Mouse (Mus musculus): Measurements from ENCODE around the gene Ptprt. TPM values are rescaled to one million over a fixed set of nuclear protein-coding genes. Genes with fewer than 3 reads are reported as not detected.

Gene Ptprt
- polyA plus RNA-seq, 1 experiment from 2014 or later = 0.45 TPM

GRCm38 (mm10) chr2:162340231-162340630 is 320.7 kb downstream of the Ptprt start:
- Histone ChIP-seq H3K9me3 (replicated peaks; ENCODE audit: control insufficient read depth, low read length) (no peaks in the 10 kb centered on the region), H3K4me3 (ENCODE audit: low read length) (no peak overlapping the region), H3K27me3 (ENCODE audit: control insufficient read depth, insufficient read depth, low read length) (no peaks in the 10 kb centered on the region), H3K4me2 (ENCODE audit: low read depth, low read length) (no peak overlapping the region), H3K36me3 (ENCODE audit: control insufficient read depth, insufficient read depth) (no peaks in the 10 kb centered on the region), H3K27ac (ENCODE audit: low read length) (no peak overlapping the region), H3K9ac (ENCODE audit: low read length) (no peak overlapping the region), H3K4me1 (ENCODE audit: control insufficient read depth, insufficient read depth, low read length) (no peaks in the 10 kb centered on the region)
- no peak for ATAC-seq (replicated peaks; ENCODE audit: extremely low read depth, insufficient read depth, low FRiP score)
- WGBS = 83% methylated on average over 1 of the region's 1 CpGs

- H3K27me3 ChIP-seq (ENCODE audit: control insufficient read depth, insufficient read depth, low read length) = no peaks in the 10 kb centered on the region
- H3K9me3 ChIP-seq (replicated peaks; ENCODE audit: control insufficient read depth, low read length) = no peaks in the 10 kb centered on the region
- 68% methylated on average over 5 of the region's 5 CpGs for WGBS
- H3K36me3 ChIP-seq (ENCODE audit: control insufficient read depth, insufficient read depth) = no peaks in the 10 kb centered on the region
- H3K9ac ChIP-seq (ENCODE audit: low read length) = no peak overlapping the region
- H3K4me3 ChIP-seq (ENCODE audit: low read length) = no peak overlapping the region
- no peak for ATAC-seq (replicated peaks; ENCODE audit: extremely low read depth, insufficient read depth, low FRiP score)
- no peak overlapping the region for H3K4me2 ChIP-seq (ENCODE audit: low read depth, low read length)
- no peak overlapping the region for H3K27ac ChIP-seq (ENCODE audit: low read length)
- H3K4me1 ChIP-seq (ENCODE audit: control insufficient read depth, insufficient read depth, low read length) = no peaks in the 10 kb centered on the region
These were observed 328.8 kb downstream of the Ptprt start for GRCm38 (mm10) chr2:162332066-162332683.

GRCm38 (mm10) chr2:162329430-162329829 is 331.5 kb downstream of the Ptprt start:
- H3K36me3 ChIP-seq (ENCODE audit: control insufficient read depth, insufficient read depth) = no peaks in the 10 kb centered on the region
- WGBS = 82% methylated on average over 9 of the region's 9 CpGs
- H3K4me1 ChIP-seq (ENCODE audit: control insufficient read depth, insufficient read depth, low read length) = no peaks in the 10 kb centered on the region
- no peak for ATAC-seq (replicated peaks; ENCODE audit: extremely low read depth, insufficient read depth, low FRiP score)
- H3K9me3 ChIP-seq (replicated peaks; ENCODE audit: control insufficient read depth, low read length) = no peaks in the 10 kb centered on the region
- H3K27ac ChIP-seq (ENCODE audit: low read length) = no peak overlapping the region
- no peak overlapping the region for H3K9ac ChIP-seq (ENCODE audit: low read length)
- no peak overlapping the region for H3K4me2 ChIP-seq (ENCODE audit: low read depth, low read length)
- no peaks in the 10 kb centered on the region for H3K27me3 ChIP-seq (ENCODE audit: control insufficient read depth, insufficient read depth, low read length)
- no peak overlapping the region for H3K4me3 ChIP-seq (ENCODE audit: low read length)

GRCm38 (mm10) chr2:162322411-162322810 is 338.5 kb downstream of the Ptprt start:
- Histone ChIP-seq H3K4me3 (ENCODE audit: low read length) (no peak overlapping the region), H3K36me3 (ENCODE audit: control insufficient read depth, insufficient read depth) (no peaks in the 10 kb centered on the region), H3K27me3 (ENCODE audit: control insufficient read depth, insufficient read depth, low read length) (no peaks in the 10 kb centered on the region), H3K9me3 (replicated peaks; ENCODE audit: control insufficient read depth, low read length) (peaks cover 5% of the 10 kb centered on the region; the same call in 1 of the 2 replicates), H3K4me2 (ENCODE audit: low read depth, low read length) (no peak overlapping the region), H3K27ac (ENCODE audit: low read length) (no peak overlapping the region), H3K4me1 (ENCODE audit: control insufficient read depth, insufficient read depth, low read length) (no peaks in the 10 kb centered on the region), H3K9ac (ENCODE audit: low read length) (no peak overlapping the region)
- no peak for ATAC-seq (replicated peaks; ENCODE audit: extremely low read depth, insufficient read depth, low FRiP score)
- 61% methylated on average over 5 of the region's 5 CpGs for WGBS

GRCm38 (mm10) chr2:162307996-162308395 is 353.0 kb downstream of the Ptprt start:
- H3K36me3 ChIP-seq (ENCODE audit: control insufficient read depth, insufficient read depth) = no peaks in the 10 kb centered on the region
- no peak overlapping the region for H3K4me2 ChIP-seq (ENCODE audit: low read depth, low read length)
- whole genome bisulfite sequencing = 84% methylated on average over 2 of the region's 2 CpGs
- no peak for ATAC-seq (replicated peaks; ENCODE audit: extremely low read depth, insufficient read depth, low FRiP score)
- no peak overlapping the region for H3K27ac ChIP-seq (ENCODE audit: low read length)
- H3K4me3 ChIP-seq (ENCODE audit: low read length) = no peak overlapping the region
- no peaks in the 10 kb centered on the region for H3K9me3 ChIP-seq (replicated peaks; ENCODE audit: control insufficient read depth, low read length)
- no peak overlapping the region for H3K9ac ChIP-seq (ENCODE audit: low read length)
- peaks cover 9% of the 10 kb centered on the region; the same call in 1 of the 2 replicates for H3K4me1 ChIP-seq (ENCODE audit: control insufficient read depth, insufficient read depth, low read length)
- H3K27me3 ChIP-seq (ENCODE audit: control insufficient read depth, insufficient read depth, low read length) = no peaks in the 10 kb centered on the region

GRCm38 (mm10) chr2:162294070-162294469 is 366.9 kb downstream of the Ptprt start:
- Histone ChIP-seq H3K27ac (ENCODE audit: low read length) (no peak overlapping the region), H3K4me3 (ENCODE audit: low read length) (no peak overlapping the region), H3K4me1 (ENCODE audit: control insufficient read depth, insufficient read depth, low read length) (no peaks in the 10 kb centered on the region), H3K27me3 (ENCODE audit: control insufficient read depth, insufficient read depth, low read length) (no peaks in the 10 kb centered on the region), H3K9ac (ENCODE audit: low read length) (no peak overlapping the region), H3K4me2 (ENCODE audit: low read depth, low read length) (no peak overlapping the region), H3K9me3 (replicated peaks; ENCODE audit: control insufficient read depth, low read length) (peaks cover 15% of the 10 kb centered on the region), H3K36me3 (ENCODE audit: control insufficient read depth, insufficient read depth) (no peaks in the 10 kb centered on the region)
- WGBS = 79% methylated on average over 2 of the region's 2 CpGs
- ATAC-seq (replicated peaks; ENCODE audit: extremely low read depth, insufficient read depth, low FRiP score) = no peak

GRCm38 (mm10) chr2:162282606-162283005 is 378.3 kb downstream of the Ptprt start:
- H3K27me3 ChIP-seq (ENCODE audit: control insufficient read depth, insufficient read depth, low read length) = no peaks in the 10 kb centered on the region
- H3K9me3 ChIP-seq (replicated peaks; ENCODE audit: control insufficient read depth, low read length) = peaks cover 11% of the 10 kb centered on the region
- ATAC-seq (replicated peaks; ENCODE audit: extremely low read depth, insufficient read depth, low FRiP score) = no peak
- WGBS = 79% methylated on average over 4 of the region's 4 CpGs
- H3K27ac ChIP-seq (ENCODE audit: low read length) = no peak overlapping the region
- H3K36me3 ChIP-seq (ENCODE audit: control insufficient read depth, insufficient read depth) = no peaks in the 10 kb centered on the region
- no peaks in the 10 kb centered on the region for H3K4me1 ChIP-seq (ENCODE audit: control insufficient read depth, insufficient read depth, low read length)
- no peak overlapping the region for H3K4me2 ChIP-seq (ENCODE audit: low read depth, low read length)
- H3K9ac ChIP-seq (ENCODE audit: low read length) = no peak overlapping the region
- no peak overlapping the region for H3K4me3 ChIP-seq (ENCODE audit: low read length)

GRCm38 (mm10) chr2:162282121-162282520 is 378.8 kb downstream of the Ptprt start:
- 83% methylated on average over 10 of the region's 10 CpGs for WGBS
- H3K9ac ChIP-seq (ENCODE audit: low read length) = no peak overlapping the region
- no peak overlapping the region for H3K27ac ChIP-seq (ENCODE audit: low read length)
- H3K36me3 ChIP-seq (ENCODE audit: control insufficient read depth, insufficient read depth) = no peaks in the 10 kb centered on the region
- no peaks in the 10 kb centered on the region for H3K27me3 ChIP-seq (ENCODE audit: control insufficient read depth, insufficient read depth, low read length)
- no peak overlapping the region for H3K4me2 ChIP-seq (ENCODE audit: low read depth, low read length)
- no peaks in the 10 kb centered on the region for H3K4me1 ChIP-seq (ENCODE audit: control insufficient read depth, insufficient read depth, low read length)
- H3K9me3 ChIP-seq (replicated peaks; ENCODE audit: control insufficient read depth, low read length) = peaks cover 7% of the 10 kb centered on the region; the same call in 1 of the 2 replicates
- no peak for ATAC-seq (replicated peaks; ENCODE audit: extremely low read depth, insufficient read depth, low FRiP score)
- H3K4me3 ChIP-seq (ENCODE audit: low read length) = no peak overlapping the region

GRCm38 (mm10) chr2:162273826-162274225 is 387.1 kb downstream of the Ptprt start:
- no peaks in the 10 kb centered on the region for H3K27me3 ChIP-seq (ENCODE audit: control insufficient read depth, insufficient read depth, low read length)
- no peaks in the 10 kb centered on the region for H3K36me3 ChIP-seq (ENCODE audit: control insufficient read depth, insufficient read depth)
- no peak overlapping the region for H3K4me3 ChIP-seq (ENCODE audit: low read length)
- no peaks in the 10 kb centered on the region for H3K9me3 ChIP-seq (replicated peaks; ENCODE audit: control insufficient read depth, low read length)
- H3K9ac ChIP-seq (ENCODE audit: low read length) = no peak overlapping the region
- no peak for ATAC-seq (replicated peaks; ENCODE audit: extremely low read depth, insufficient read depth, low FRiP score)
- WGBS = 69% methylated on average over 4 of the region's 4 CpGs
- H3K4me1 ChIP-seq (ENCODE audit: control insufficient read depth, insufficient read depth, low read length) = no peaks in the 10 kb centered on the region
- no peak overlapping the region for H3K4me2 ChIP-seq (ENCODE audit: low read depth, low read length)
- H3K27ac ChIP-seq (ENCODE audit: low read length) = no peak overlapping the region

Measured in heart, embryonic 16.5 days (tissue).